Mouse (Mus musculus) embryonic facial prominence, embryonic 12.5 days (tissue): ENCODE results near the gene Mageb1. TPM values are rescaled to one million over a fixed set of nuclear protein-coding genes. Genes with fewer than 3 reads are reported as not detected.
"Not testable (repeated sequence)": the region's sequence is repeated elsewhere in the genome, so short reads cannot be mapped to it uniquely, and the experiment has no call there.

ENCODE experiments used
- ATAC-seq: fragments of 200-750 bp; cut with Nextera tagmentation; 2 replicates; pipeline ENCODE4 v1.8.0; 2017; ENCODE audit not compliant: insufficient number of reproducible peaks, insufficient read depth, low FRiP score, low TSS enrichment
- H3K27ac ChIP-seq: fragments of 300-500 bp; sonication (generic); 2 replicates; pipeline ENCODE4 v1.5.1; 2016; ENCODE audit warnings: mild to moderate bottlenecking
- H3K27me3 ChIP-seq: fragments of 300-500 bp; sonication (generic); 2 replicates; pipeline ENCODE4 v1.6.1; 2016; ENCODE audit warnings: mild to moderate bottlenecking, moderate library complexity
- H3K36me3 ChIP-seq: fragments of 300-500 bp; sonication (generic); 2 replicates; pipeline ENCODE4 v1.6.1; 2016; ENCODE audit warnings: mild to moderate bottlenecking
- H3K4me1 ChIP-seq: fragments of 300-500 bp; sonication (generic); 2 replicates; pipeline ENCODE4 v1.6.1; 2016
- H3K4me2 ChIP-seq: fragments of 300-500 bp; sonication (generic); replicated peaks from 2 replicates; pipeline ENCODE4 v1.6.1; 2016; ENCODE audit warnings: mild to moderate bottlenecking, moderate library complexity
- H3K4me3 ChIP-seq: fragments of 300-500 bp; sonication (generic); 2 replicates; pipeline ENCODE4 v1.5.1; 2016; ENCODE audit warnings: mild to moderate bottlenecking
- H3K9ac ChIP-seq: fragments of 300-500 bp; sonication (generic); 2 replicates; pipeline ENCODE4 v1.6.1; 2016; ENCODE audit warnings: mild to moderate bottlenecking, moderate library complexity
- H3K9me3 ChIP-seq: fragments of 300-500 bp; sonication (generic); 2 replicates; pipeline ENCODE4 v1.6.1; 2016; ENCODE audit warnings: mild to moderate bottlenecking, moderate library complexity
- WGBS: fragments of 180-500 bp; shearing (Covaris S2); methylation state at CpG from one replicate; pipeline ENCODE4 v1.1.7; 2016; 5-methylcytosine and 5-hydroxymethylcytosine counted together
- polyA plus RNA-seq: library from polyadenylated mRNA; unstranded; fragments of >200 nt; fragmentation: Nextera tagmentation; extraction: Ambion mirVana; gene quantifications from 2 replicates; pipeline ENCODE4 v1.2.1, GENCODE M21; 2016

Gene Mageb1
- not detected in 2 replicates for polyA plus RNA-seq

- not testable (repeated sequence) for H3K27me3 ChIP-seq
These were observed at the start of gene Mageb1 for GRCm38 (mm10) chrX:92016233-92016632. TSS of gene Mageb1 (minus strand) at chrX:92016333.

More at GRCm38 (mm10) chrX:92016233-92016632, at the start of gene Mageb1:
- not testable (repeated sequence) for H3K27ac ChIP-seq, H3K4me3 ChIP-seq, H3K9ac ChIP-seq, H3K4me1 ChIP-seq, H3K36me3 ChIP-seq, H3K9me3 ChIP-seq, ATAC-seq, H3K4me2 ChIP-seq
- 14% methylated on average over 1 of the region's 1 CpGs for WGBS

Other genes starting within 250 kb of the Mageb1 start
- gene Mageb5, start 233.3 kb downstream of the Mageb1 start, polyA plus RNA-seq: not detected in 2 replicates